Mouse (Mus musculus): ENCODE measurements around the gene AC161166.1.

GRCm38 (mm10) chr7:24529580-24529979 lies 17.3 kb upstream of the AC161166.1 start:
- TF ChIP-seq ZNF384 (IDR thresholded peaks at IDR 0.05; ENCODE audit: low read depth, low read length): no peak
- TF ChIP-seq MEF2A (IDR thresholded peaks at IDR 0.05; ENCODE audit: extremely low read depth, insufficient replicate concordance, low read depth, low read length, poor library complexity, severe bottlenecking): no peak
- TF ChIP-seq EP300 (IDR thresholded peaks at IDR 0.05; ENCODE audit: low read depth in 1 of 2, low read length in 2 of 2): no peak
- TF ChIP-seq RAD21 (IDR thresholded peaks at IDR 0.05; ENCODE audit: low read depth, low read length): no peak
- TF ChIP-seq MAFK (IDR thresholded peaks at IDR 0.05; ENCODE audit: borderline replicate concordance, low read depth, low read length): no peak
- no peak for TF ChIP-seq POLR2A (IDR thresholded peaks at IDR 0.05; ENCODE audit: control insufficient read depth in 1 of 2, insufficient read depth in 1 of 2, low read depth in 1 of 2, low read length in 2 of 2, poor library complexity in 1 of 2)
- TF ChIP-seq CTCF (IDR thresholded peaks at IDR 0.05 in 2 of 3, conservative IDR thresholded peaks at IDR 0.05 in 1 of 3; ENCODE audit: control insufficient read depth in 1 of 3, insufficient read depth in 1 of 3, low read depth in 2 of 3, low read length in 3 of 3, poor library complexity in 1 of 3, severe bottlenecking in 1 of 3): no peak
- TF ChIP-seq RCOR1 (IDR thresholded peaks at IDR 0.05; ENCODE audit: low read depth, low read length): no peak
- no peak for TF ChIP-seq HCFC1 (IDR thresholded peaks at IDR 0.05; ENCODE audit: low read depth, low read length)
- TF ChIP-seq MYB (IDR thresholded peaks at IDR 0.05; ENCODE audit: low read depth, low read length): no peak
- no peak for TF ChIP-seq ZC3H11A (IDR thresholded peaks at IDR 0.05; ENCODE audit: low read depth, low read length)
- TF ChIP-seq NRF1 (IDR thresholded peaks at IDR 0.05; ENCODE audit: insufficient read depth, low read depth, low read length, poor library complexity, severe bottlenecking): no peak
- TF ChIP-seq CHD2 (IDR thresholded peaks at IDR 0.05; ENCODE audit: low read length): no peak
- no peak for TF ChIP-seq SIN3A (IDR thresholded peaks at IDR 0.05; ENCODE audit: low read length)
